Mouse (Mus musculus) megakaryocyte, embryonic 14.5 days (primary cell): Measurements from ENCODE around the gene Proser3.

ENCODE experiments used
- FLI1 ChIP-seq: IDR thresholded peaks from 2 replicates; pipeline ENCODE4 v1.6.1; 2012; ENCODE audit warnings: low read length, inconsistent platforms, mixed read lengths
- GATA1 ChIP-seq: IDR thresholded peaks from 3 replicates; pipeline ENCODE4 v1.6.1; 2012; ENCODE audit warnings: mixed read lengths, low read length, inconsistent platforms, borderline replicate concordance

DNA sequence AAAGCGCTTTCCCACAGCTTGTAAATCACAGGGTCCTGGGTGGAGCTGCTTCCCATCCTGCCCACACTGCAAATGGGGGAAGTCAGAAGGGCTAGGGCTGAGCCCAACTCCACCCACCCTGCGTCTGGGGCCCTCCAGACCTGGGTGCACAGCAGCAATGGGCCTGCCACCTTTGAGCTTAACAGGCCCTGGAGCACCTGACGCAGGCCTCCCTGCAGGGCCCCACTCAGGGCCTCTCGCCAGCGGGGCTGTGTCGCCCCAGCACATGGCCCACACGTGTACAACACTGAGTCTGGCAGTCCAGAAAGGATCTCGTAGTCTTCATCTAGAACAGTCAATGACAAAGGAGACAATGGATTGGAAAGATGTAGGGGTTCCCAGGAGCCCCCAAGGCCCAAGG lies 27.9 kb upstream of the Proser3 start:
- TF ChIP-seq GATA1: no peak
- TF ChIP-seq FLI1: no peak
